Mouse (Mus musculus): ENCODE results near the gene Stpg4. TPM values are rescaled to one million over a fixed set of nuclear protein-coding genes. Genes with fewer than 3 reads are reported as not detected.

The Stpg4 gene
- polyA plus RNA-seq, 1 experiment = not detected

GRCm38 (mm10) chr17:87445917-87446766, 18.6 kb upstream of the Stpg4 start:
- peak; percentile 93 for DNase-seq (ENCODE audit: low read depth)
- TF ChIP-seq CTCF (IDR thresholded peaks at IDR 0.05; ENCODE audit: borderline replicate concordance, extremely low read depth, insufficient read depth, insufficient read length) (no peak), POLR2A (IDR thresholded peaks at IDR 0.05; ENCODE audit: borderline replicate concordance, extremely low read depth, insufficient read depth, insufficient read length, poor library complexity, severe bottlenecking) (peak; percentile 77)

GRCm38 (mm10) chr17:87445337-87445916, 17.9 kb upstream of the Stpg4 start:
- peak; percentile 20 for DNase-seq (ENCODE audit: low read depth)
- no peak for TF ChIP-seq CTCF (IDR thresholded peaks at IDR 0.05; ENCODE audit: borderline replicate concordance, extremely low read depth, insufficient read depth, insufficient read length)
- no peak for TF ChIP-seq POLR2A (IDR thresholded peaks at IDR 0.05; ENCODE audit: borderline replicate concordance, extremely low read depth, insufficient read depth, insufficient read length, poor library complexity, severe bottlenecking)

GRCm38 (mm10) chr17:87444763-87445162, 17.2 kb upstream of the Stpg4 start:
- TF ChIP-seq POLR2A (IDR thresholded peaks at IDR 0.05; ENCODE audit: borderline replicate concordance, extremely low read depth, insufficient read depth, insufficient read length, poor library complexity, severe bottlenecking) (no peak), CTCF (IDR thresholded peaks at IDR 0.05; ENCODE audit: borderline replicate concordance, extremely low read depth, insufficient read depth, insufficient read length) (no peak)
- no peak for DNase-seq (ENCODE audit: low read depth)

GRCm38 (mm10) chr17:87441537-87441936, 14.0 kb upstream of the Stpg4 start:
- TF ChIP-seq POLR2A (IDR thresholded peaks at IDR 0.05; ENCODE audit: borderline replicate concordance, extremely low read depth, insufficient read depth, insufficient read length, poor library complexity, severe bottlenecking) = no peak
- TF ChIP-seq CTCF (IDR thresholded peaks at IDR 0.05; ENCODE audit: borderline replicate concordance, extremely low read depth, insufficient read depth, insufficient read length) = no peak
- no peak for DNase-seq (ENCODE audit: low read depth)

- DNase-seq (ENCODE audit: low read depth) = no peak
- no peak for TF ChIP-seq CTCF (IDR thresholded peaks at IDR 0.05; ENCODE audit: borderline replicate concordance, extremely low read depth, insufficient read depth, insufficient read length)
- no peak for TF ChIP-seq POLR2A (IDR thresholded peaks at IDR 0.05; ENCODE audit: borderline replicate concordance, extremely low read depth, insufficient read depth, insufficient read length, poor library complexity, severe bottlenecking)
These were observed 11.9 kb upstream of the Stpg4 start for GRCm38 (mm10) chr17:87439441-87439840.

- DNase-seq (ENCODE audit: low read depth) = no peak
- TF ChIP-seq POLR2A (IDR thresholded peaks at IDR 0.05; ENCODE audit: borderline replicate concordance, extremely low read depth, insufficient read depth, insufficient read length, poor library complexity, severe bottlenecking) (no peak), CTCF (IDR thresholded peaks at IDR 0.05; ENCODE audit: borderline replicate concordance, extremely low read depth, insufficient read depth, insufficient read length) (no peak)
These were observed 6.4 kb upstream of the Stpg4 start for GRCm38 (mm10) chr17:87433929-87434328.

GRCm38 (mm10) chr17:87432743-87433142, 5.2 kb upstream of the Stpg4 start:
- no peak for DNase-seq (ENCODE audit: low read depth)
- TF ChIP-seq POLR2A (IDR thresholded peaks at IDR 0.05; ENCODE audit: borderline replicate concordance, extremely low read depth, insufficient read depth, insufficient read length, poor library complexity, severe bottlenecking) (no peak), CTCF (IDR thresholded peaks at IDR 0.05; ENCODE audit: borderline replicate concordance, extremely low read depth, insufficient read depth, insufficient read length) (no peak)

- DNase-seq (ENCODE audit: low read depth) = no peak
- no peak for TF ChIP-seq POLR2A (IDR thresholded peaks at IDR 0.05; ENCODE audit: borderline replicate concordance, extremely low read depth, insufficient read depth, insufficient read length, poor library complexity, severe bottlenecking)
- TF ChIP-seq CTCF (IDR thresholded peaks at IDR 0.05; ENCODE audit: borderline replicate concordance, extremely low read depth, insufficient read depth, insufficient read length) = no peak
These were observed 4.8 kb upstream of the Stpg4 start for GRCm38 (mm10) chr17:87432314-87432713.

- TF ChIP-seq CTCF (IDR thresholded peaks at IDR 0.05; ENCODE audit: borderline replicate concordance, extremely low read depth, insufficient read depth, insufficient read length) = no peak
- no peak for TF ChIP-seq POLR2A (IDR thresholded peaks at IDR 0.05; ENCODE audit: borderline replicate concordance, extremely low read depth, insufficient read depth, insufficient read length, poor library complexity, severe bottlenecking)
- no peak for DNase-seq (ENCODE audit: low read depth)
These were observed 1.9 kb upstream of the Stpg4 start for GRCm38 (mm10) chr17:87429431-87429830.

- TF ChIP-seq CTCF (IDR thresholded peaks at IDR 0.05; ENCODE audit: borderline replicate concordance, extremely low read depth, insufficient read depth, insufficient read length) (no peak), POLR2A (IDR thresholded peaks at IDR 0.05; ENCODE audit: borderline replicate concordance, extremely low read depth, insufficient read depth, insufficient read length, poor library complexity, severe bottlenecking) (no peak)
- DNase-seq (ENCODE audit: low read depth) = no peak
These were observed 9.5 kb downstream of the Stpg4 start for GRCm38 (mm10) chr17:87418082-87418481.

GRCm38 (mm10) chr17:87406646-87407045, 20.9 kb downstream of the Stpg4 start:
- TF ChIP-seq CTCF (IDR thresholded peaks at IDR 0.05; ENCODE audit: borderline replicate concordance, extremely low read depth, insufficient read depth, insufficient read length) (no peak), POLR2A (IDR thresholded peaks at IDR 0.05; ENCODE audit: borderline replicate concordance, extremely low read depth, insufficient read depth, insufficient read length, poor library complexity, severe bottlenecking) (no peak)
- no peak for DNase-seq (ENCODE audit: low read depth)
